Mouse (Mus musculus) E14TG2a.4 (cell line): ENCODE measurements around the gene Pawr.

Experiments used
- CTCF ChIP-seq: conservative IDR thresholded peaks from 2 replicates; pipeline ENCODE4 v1.5.1; 2014; ENCODE audit warnings: low read length
- NANOG ChIP-seq: IDR thresholded peaks from 2 replicates; pipeline ENCODE4 v1.6.1; 2014; ENCODE audit warnings: borderline replicate concordance, low read length, mixed read lengths
- POU5F1 ChIP-seq: IDR thresholded peaks from 2 replicates; pipeline ENCODE4 v1.6.1; 2014; ENCODE audit warnings: low read length, borderline replicate concordance

DNA sequence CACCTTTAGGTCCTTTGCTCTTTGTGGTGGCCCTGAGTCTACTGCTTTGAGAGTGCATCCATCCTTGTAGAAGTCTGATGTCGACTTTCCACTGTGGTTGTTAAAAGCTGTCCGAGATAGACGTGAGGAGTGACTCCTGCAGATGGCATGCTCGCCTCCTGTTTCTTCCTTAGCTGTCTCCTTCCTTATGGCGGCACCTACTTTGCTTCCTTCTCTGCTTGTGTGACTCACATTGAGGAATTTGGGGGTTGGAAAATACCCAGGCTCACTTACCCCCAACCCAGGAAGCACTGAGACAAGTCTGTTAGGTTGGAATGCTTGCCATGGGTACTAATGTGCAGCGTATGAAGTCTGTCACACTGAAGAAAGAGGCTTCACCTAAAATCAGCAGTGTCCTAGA, 46.1 kb downstream of the Pawr start:
- TF ChIP-seq CTCF (no peak), POU5F1 (no peak), NANOG (no peak)
